Comparison of ENCODE assay signal across 27 mouse cellular contexts in the genomic region with DNA sequence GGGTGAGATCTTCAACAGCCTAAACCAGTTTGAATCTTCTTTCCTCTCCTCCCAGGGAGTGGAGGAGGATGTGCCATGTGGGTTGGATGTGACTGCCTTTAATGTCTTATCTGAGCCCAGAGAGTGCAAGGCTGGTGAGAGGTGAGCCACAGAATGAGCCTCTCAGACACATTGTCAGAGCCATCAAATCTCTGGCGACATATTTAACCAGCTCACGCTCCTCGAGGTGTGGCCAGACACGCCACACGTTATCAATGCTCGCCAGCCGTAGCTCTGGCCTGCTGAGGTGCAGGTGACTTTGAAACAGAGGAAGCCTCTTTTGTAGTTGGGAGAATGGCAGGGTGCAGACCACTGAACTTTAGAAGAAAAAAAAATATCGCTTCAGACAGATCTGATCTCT.
DNase-seq lines count a peak whose midpoint lies in the region; ATAC-seq lines count a peak whose summit lies in the region.
"Had no signal": no experiment of that assay in that cellular context is flagged by ENCODE, and none has a peak within 500 bp of the region (broad histone marks: within the 10 kb centered on the region; RNA-seq: fewer than 3 reads in every experiment).

No protein-coding gene starts in this region.

- no peak overlapping the region for H3K9ac ChIP-seq in liver, embryonic 15.5 days
- H3K9ac ChIP-seq: embryonic facial prominence, embryonic 13.5 days; forebrain, postnatal 0 days; hindbrain, embryonic 12.5 days; intestine, embryonic 15.5 days; limb, embryonic 13.5 days; lung, embryonic 14.5 days had no signal

- WGBS in heart, embryonic 10.5 days = 59% methylated on average over 8 of the region's 8 CpGs
- 51% methylated on average over 8 of the region's 8 CpGs for WGBS in liver, embryonic 15.5 days (ENCODE audit: insufficient replicate concordance)

- H3K4me2 ChIP-seq in liver, embryonic 15.5 days = peak overlapping the region; percentile 15; the same call in 1 of the 2 replicates
- H3K4me2 ChIP-seq: embryonic facial prominence, embryonic 13.5 days; hindbrain, embryonic 12.5 days; intestine, embryonic 15.5 days; limb, embryonic 13.5 days; lung, embryonic 14.5 days had no signal

- H3K27me3 ChIP-seq in heart, embryonic 10.5 days (ENCODE audit: insufficient read depth, poor library complexity, severe bottlenecking) = peaks cover 9% of the 10 kb centered on the region; the same call in 1 of the 2 replicates
- H3K27me3 ChIP-seq in liver, embryonic 15.5 days = no peaks in the 10 kb centered on the region
- H3K27me3 ChIP-seq: embryonic facial prominence, embryonic 13.5 days; hindbrain, embryonic 12.5 days; intestine, embryonic 15.5 days; limb, embryonic 13.5 days had no signal

- peak; percentile 87 for DNase-seq in heart, embryonic 10.5 days (ENCODE audit: low spot score)
- no peak for DNase-seq in heart, postnatal 25 days (ENCODE audit: low spot score)
- DNase-seq in MEL-GATA-1-ER (ENCODE audit: extremely low read depth, low read depth) (peak; percentile 74), liver (peak; percentile 28)
- no peak for DNase-seq in thymus, postnatal 14 days
- DNase-seq in testis, postnatal 10 days (ENCODE audit: low spot score) = no peak
- DNase-seq: adrenal gland, postnatal 14 days; cerebellum, adult 11 months; cerebellum, postnatal 10 days; forebrain, postnatal 0 days; heart, postnatal 10 days; kidney, adult 8-10 months; kidney, postnatal 4 days; lung, embryonic 14.5 days; lung, postnatal 14 days; spleen, adult 18-20 months; thymus, adult 2 months; thymus, postnatal 4 days had no signal

- H3K36me3 ChIP-seq in heart, embryonic 10.5 days = no peaks in the 10 kb centered on the region
- H3K36me3 ChIP-seq in liver, embryonic 15.5 days (replicated peaks) = no peaks in the 10 kb centered on the region
- H3K36me3 ChIP-seq: embryonic facial prominence, embryonic 13.5 days; G1E; hindbrain, embryonic 12.5 days; intestine, embryonic 15.5 days; limb, embryonic 13.5 days had no signal

- no peak overlapping the region for H3K27ac ChIP-seq in heart, embryonic 10.5 days
- peak overlapping the region; percentile 55; the same call in 1 of the 2 replicates for H3K27ac ChIP-seq in liver, embryonic 15.5 days (replicated peaks)
- H3K27ac ChIP-seq: embryonic facial prominence, embryonic 13.5 days; hindbrain, embryonic 12.5 days; hindbrain, postnatal 0 days; intestine, embryonic 15.5 days; kidney, postnatal 0 days; limb, embryonic 13.5 days had no signal

- no peak overlapping the region for H3K4me3 ChIP-seq in heart, embryonic 10.5 days
- H3K4me3 ChIP-seq in liver, embryonic 15.5 days (replicated peaks) = no peak overlapping the region
- H3K4me3 ChIP-seq: embryonic facial prominence, embryonic 13.5 days; hindbrain, embryonic 12.5 days; intestine, embryonic 15.5 days; limb, embryonic 13.5 days had no signal

- no peaks in the 10 kb centered on the region for H3K4me1 ChIP-seq in heart, embryonic 10.5 days
- H3K4me1 ChIP-seq in liver, embryonic 15.5 days (replicated peaks) = 0 out of 2 replicates have a peak, but pooled peaks cover 6% of the 10 kb centered on the region
- H3K4me1 ChIP-seq: embryonic facial prominence, embryonic 13.5 days; hindbrain, embryonic 12.5 days; intestine, embryonic 15.5 days; limb, embryonic 13.5 days had no signal

- intact Hi-C loops in heart, postnatal 25 days (cut with DNase I) = no loop called here

- ATAC-seq in liver, embryonic 15.5 days (ENCODE audit: insufficient read depth) = peak; percentile 92
- ATAC-seq: forebrain, postnatal 0 days; hindbrain, postnatal 0 days; intestine, embryonic 15.5 days; midbrain, embryonic 16.5 days had no signal

- H3K9me3 ChIP-seq in heart, embryonic 10.5 days = no peaks in the 10 kb centered on the region
- peaks cover 4% of the 10 kb centered on the region; the same call in 1 of the 2 replicates for H3K9me3 ChIP-seq in liver, embryonic 15.5 days (replicated peaks)
- H3K9me3 ChIP-seq: embryonic facial prominence, embryonic 13.5 days; hindbrain, embryonic 12.5 days; intestine, embryonic 15.5 days; limb, embryonic 13.5 days had no signal

Comparison
In these comparisons a context has a peak if more than half of its experiments do, and no peak if none do; other contexts are left out.
1. DNase-seq: peak in heart, embryonic 10.5 days (single experiment), MEL-GATA-1-ER (single experiment) and liver (single experiment); none in heart, postnatal 25 days (single experiment), thymus, postnatal 14 days (single experiment) and testis, postnatal 10 days (single experiment).